ENCODE assay signal across 9 mouse cellular contexts in the genomic region with DNA sequence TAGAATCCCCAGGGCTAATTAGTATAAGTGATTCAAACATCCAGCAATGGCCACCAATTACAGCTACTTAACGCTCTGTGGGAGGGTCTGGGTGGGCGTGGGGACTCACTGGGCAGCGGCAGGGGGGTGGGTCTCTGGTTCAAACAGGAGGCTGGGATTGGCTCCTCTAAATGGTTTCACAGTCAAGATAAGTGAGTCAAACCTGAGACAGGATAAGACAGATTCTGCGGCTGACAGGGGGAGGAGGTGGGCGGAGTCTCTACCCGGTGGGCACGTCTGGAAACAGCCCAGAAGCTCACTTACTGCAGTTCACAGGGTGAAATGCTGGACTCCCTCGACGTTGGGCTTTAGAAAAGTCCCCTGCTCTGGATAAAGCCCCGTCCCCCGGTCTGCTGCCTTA.
DNase-seq lines count a peak whose midpoint lies in the region; ATAC-seq and TF ChIP-seq lines count a peak whose summit lies in the region.
"Had no signal": no experiment of that assay in that cellular context is flagged by ENCODE, and none has a peak within 500 bp of the region (broad histone marks: within the 10 kb centered on the region; RNA-seq: fewer than 3 reads in every experiment).

No protein-coding gene starts in this region.

- H3K4me3 ChIP-seq in ES-E14 (ENCODE audit: insufficient read depth in 1 of 2, low read depth in 1 of 2, low read length in 2 of 2, poor library complexity in 1 of 2, severe bottlenecking in 1 of 2) = peak overlapping the region in 1 of 2 experiments; percentile 36; a peak in 1 of 4 replicates

- H3K9me3 ChIP-seq in ES-E14 (ENCODE audit: control insufficient read depth, insufficient read depth, low read depth, low read length) = no peaks in the 10 kb centered on the region

- H3K27ac ChIP-seq in ES-E14 (ENCODE audit: insufficient read depth, low read depth, low read length, poor library complexity, severe bottlenecking) = no peak overlapping the region

- H3K9ac ChIP-seq in ES-E14 (ENCODE audit: insufficient read depth, low read depth, low read length, poor library complexity, severe bottlenecking) = no peak overlapping the region

- in situ Hi-C loops in ES-E14 (cut with MboI; ENCODE audit: low sequenced_read_pairs in 2 of 2, unreplicated experiment in 2 of 2) = no loop called here

- no peak for ATAC-seq in erythroblast, adult 5-6 weeks (replicated peaks; ENCODE audit: low FRiP score, poor library complexity, severe bottlenecking)

- intact Hi-C loops in left cerebral cortex, postnatal 36 days (cut with DNase I) = loop anchor here (5.0 kb wide), 1 partner anchor 95 kb away; no protein-coding TSS in a partner anchor

- H3K36me3 ChIP-seq in ES-E14 (ENCODE audit: control insufficient read depth, insufficient read depth, low read length, poor library complexity, severe bottlenecking) = no peaks in the 10 kb centered on the region

- H3K4me1 ChIP-seq in ES-E14 (ENCODE audit: control insufficient read depth in 2 of 2, insufficient read depth in 2 of 2, low read length in 2 of 2, poor library complexity in 1 of 2) = peaks cover 4 to 18% of the 10 kb centered on the region in 2 experiments; a peak in 2 of 4 replicates

- peak; percentile 45 to 57 for DNase-seq in kidney, postnatal 4 days
- no peak for DNase-seq in kidney, postnatal 14 days
- DNase-seq in ES-E14 (ENCODE audit: low read depth, low spot score) = peak; percentile 51
- DNase-seq in embryo, embryonic 11 days = peak; percentile 50
- peak; percentile 35 for DNase-seq in mesoderm, embryonic 11.5 days (ENCODE audit: low read depth, low spot score)
- no peak for DNase-seq in frontal cortex, postnatal 25 days (ENCODE audit: low spot score in 2 of 2)
- no peak for DNase-seq in left cerebral cortex, postnatal 36 days (ENCODE audit: low spot score in 2 of 2)
- DNase-seq: adrenal gland, postnatal 36 days had no signal

TF ChIP-seq in ES-E14, 5 proteins besides CTCF, POLR2A, EP300 and RAD21:
- TF ChIP-seq HCFC1 (IDR thresholded peaks at IDR 0.05; ENCODE audit: borderline replicate concordance, insufficient read depth, low read length) (no peak), CHD2 (IDR thresholded peaks at IDR 0.05; ENCODE audit: low read depth, low read length) (no peak), MAFK (IDR thresholded peaks at IDR 0.05; ENCODE audit: insufficient read depth, low read depth, low read length) (no peak), ZC3H11A (IDR thresholded peaks at IDR 0.05; ENCODE audit: borderline replicate concordance, low read depth, low read length) (no peak), ZNF384 (IDR thresholded peaks at IDR 0.05; ENCODE audit: low read depth, low read length) (no peak)

Comparison
In these comparisons a context has a peak if more than half of its experiments do, and no peak if none do; other contexts are left out.
1. DNase-seq: peak in kidney, postnatal 4 days (2 of 2), ES-E14 (single experiment), embryo, embryonic 11 days (single experiment) and mesoderm, embryonic 11.5 days (single experiment); none in kidney, postnatal 14 days (single experiment), frontal cortex, postnatal 25 days (0 of 2) and left cerebral cortex, postnatal 36 days (0 of 2).